Mouse (Mus musculus): ENCODE measurements around the gene Jazf1.

DNA sequence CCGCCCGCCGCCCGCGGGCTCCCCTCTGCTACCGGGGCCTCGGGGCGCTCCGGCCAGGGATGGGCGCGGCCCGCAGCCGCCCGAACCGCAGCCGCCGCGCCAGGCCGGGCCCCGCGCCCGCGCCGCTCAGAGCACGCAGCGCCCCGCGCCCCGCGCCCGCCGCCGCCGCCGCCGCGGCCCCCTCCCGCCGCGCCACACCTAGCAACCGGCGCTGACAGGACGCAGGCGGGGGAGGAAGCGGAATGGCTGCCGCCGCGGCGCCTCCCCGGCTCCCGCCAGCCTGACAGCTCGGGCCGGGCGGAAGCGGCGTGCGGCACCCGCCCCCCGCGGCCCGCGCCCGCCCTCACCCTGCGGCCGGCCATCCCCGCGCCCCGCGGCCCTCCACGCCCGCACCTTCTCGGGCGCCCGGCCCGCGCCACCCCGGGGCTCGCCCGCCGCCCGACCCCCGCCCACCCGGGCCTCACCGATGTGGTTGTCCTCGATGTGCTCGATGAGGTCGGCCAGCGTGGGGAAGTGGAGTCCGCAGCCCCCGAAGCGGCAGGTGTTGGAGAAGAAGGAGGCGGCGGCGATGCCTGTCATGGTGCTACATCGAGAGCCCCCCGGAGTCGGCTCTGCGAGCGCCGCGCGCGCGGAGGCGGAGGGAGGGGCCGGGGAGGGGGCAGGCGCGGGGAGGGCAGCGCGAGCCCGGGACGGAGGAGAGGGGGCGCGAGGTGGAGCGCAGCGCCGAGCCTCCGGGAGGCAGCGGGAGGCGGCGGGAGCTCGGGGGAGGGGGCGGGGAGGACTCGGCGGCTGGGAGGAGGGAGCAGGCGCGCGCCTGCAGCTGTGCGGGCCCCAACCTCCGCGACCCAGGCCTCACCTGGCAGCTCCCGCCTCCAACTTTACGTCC, at the start of gene Jazf1:
- TF ChIP-seq EP300 (IDR thresholded peaks at IDR 0.05; ENCODE audit: low read depth) = no peak
- TF ChIP-seq CTCF (IDR thresholded peaks at IDR 0.05; ENCODE audit: low read depth) = no peak

Measured in liver, embryonic 14.5 days (tissue).